Mouse (Mus musculus): Measurements from ENCODE around the gene Inca1. TPM values are rescaled to one million over a fixed set of nuclear protein-coding genes. Genes with fewer than 3 reads are reported as not detected.
A peak's percentile ranks its signal among the peaks of the same experiment; 100 is the strongest.

The Inca1 gene
- polyA plus RNA-seq, 1 experiment from 2014 or later = 1.1 TPM

GRCm38 (mm10) chr11:70652884-70653344 lies 47.0 kb downstream of the Inca1 start:
- no peak for TF ChIP-seq CTCF (IDR thresholded peaks at IDR 0.05; ENCODE audit: low read depth)
- Histone ChIP-seq H3K4me2 (peak overlapping the region; percentile 97), H3K27me3 (ENCODE audit: insufficient read depth, low read length) (no peaks in the 10 kb centered on the region), H3K4me3 (ENCODE audit: low read depth, low read length) (peak overlapping the region; percentile 100), H3K9ac (peak overlapping the region; percentile 97), H3K27ac (ENCODE audit: low read depth) (peak overlapping the region; percentile 99), H3K36me3 (ENCODE audit: insufficient read depth) (peaks cover 53% of the 10 kb centered on the region), H3K4me1 (ENCODE audit: insufficient read depth) (peaks cover 22% of the 10 kb centered on the region), H3K9me3 (ENCODE audit: low read depth, low read length) (no peaks in the 10 kb centered on the region)
- 43% methylated on average over 6 of the region's 6 CpGs for WGBS
- DNase-seq (no peak), ATAC-seq (ENCODE audit: insufficient read depth) (no peak)

GRCm38 (mm10) chr11:70652029-70652883 lies 47.7 kb downstream of the Inca1 start:
- no peaks in the 10 kb centered on the region for H3K9me3 ChIP-seq (ENCODE audit: low read depth, low read length)
- peak overlapping the region; percentile 100 for H3K4me3 ChIP-seq (ENCODE audit: low read depth, low read length)
- no peak for TF ChIP-seq CTCF (IDR thresholded peaks at IDR 0.05; ENCODE audit: low read depth)
- ATAC-seq (ENCODE audit: insufficient read depth) = no peak
- H3K4me2 ChIP-seq = peak overlapping the region; percentile 97
- 45% methylated on average over 12 of the region's 12 CpGs for WGBS
- peaks cover 57% of the 10 kb centered on the region for H3K36me3 ChIP-seq (ENCODE audit: insufficient read depth)
- peaks cover 15% of the 10 kb centered on the region for H3K4me1 ChIP-seq (ENCODE audit: insufficient read depth)
- peak overlapping the region; percentile 97 for H3K9ac ChIP-seq
- no peaks in the 10 kb centered on the region for H3K27me3 ChIP-seq (ENCODE audit: insufficient read depth, low read length)
- peak overlapping the region; percentile 99 for H3K27ac ChIP-seq (ENCODE audit: low read depth)
- no peak for DNase-seq

- peak overlapping the region; percentile 8 for H3K4me3 ChIP-seq (ENCODE audit: low read depth, low read length)
- H3K27ac ChIP-seq (ENCODE audit: low read depth) = no peak overlapping the region
- H3K9me3 ChIP-seq (ENCODE audit: low read depth, low read length) = no peaks in the 10 kb centered on the region
- DNase-seq (no peak), ATAC-seq (ENCODE audit: insufficient read depth) (no peak)
- no peaks in the 10 kb centered on the region for H3K27me3 ChIP-seq (ENCODE audit: insufficient read depth, low read length)
- H3K4me2 ChIP-seq = peak overlapping the region; percentile 97
- WGBS = 57% methylated on average over 2 of the region's 2 CpGs
- H3K36me3 ChIP-seq (ENCODE audit: insufficient read depth) = peaks cover 57% of the 10 kb centered on the region
- TF ChIP-seq CTCF (IDR thresholded peaks at IDR 0.05; ENCODE audit: low read depth) = no peak
- peaks cover 7% of the 10 kb centered on the region for H3K4me1 ChIP-seq (ENCODE audit: insufficient read depth)
- H3K9ac ChIP-seq = no peak overlapping the region
Observed at GRCm38 (mm10) chr11:70651391-70651790, 48.6 kb downstream of the Inca1 start.

GRCm38 (mm10) chr11:70650322-70651175 lies 49.4 kb downstream of the Inca1 start:
- no peak for DNase-seq
- Histone ChIP-seq H3K9ac (no peak overlapping the region; the same call in 1 of the 2 replicates), H3K4me1 (ENCODE audit: insufficient read depth) (peaks cover 8% of the 10 kb centered on the region), H3K4me3 (ENCODE audit: low read depth, low read length) (peak overlapping the region; percentile 8), H3K9me3 (ENCODE audit: low read depth, low read length) (no peaks in the 10 kb centered on the region), H3K27me3 (ENCODE audit: insufficient read depth, low read length) (no peaks in the 10 kb centered on the region), H3K36me3 (ENCODE audit: insufficient read depth) (peaks cover 60% of the 10 kb centered on the region), H3K4me2 (peak overlapping the region; percentile 97; the same call in 1 of the 2 replicates), H3K27ac (ENCODE audit: low read depth) (peak overlapping the region; percentile 18; the same call in 1 of the 2 replicates)
- WGBS = 68% methylated on average over 12 of the region's 12 CpGs
- no peak for TF ChIP-seq CTCF (IDR thresholded peaks at IDR 0.05; ENCODE audit: low read depth)
- ATAC-seq (ENCODE audit: insufficient read depth) = no peak

GRCm38 (mm10) chr11:70649185-70649734 lies 50.7 kb downstream of the Inca1 start:
- WGBS = 78% methylated on average over 8 of the region's 8 CpGs
- Histone ChIP-seq H3K27me3 (ENCODE audit: insufficient read depth, low read length) (no peaks in the 10 kb centered on the region), H3K36me3 (ENCODE audit: insufficient read depth) (peaks cover 73% of the 10 kb centered on the region), H3K4me3 (ENCODE audit: low read depth, low read length) (peak overlapping the region; percentile 74), H3K4me1 (ENCODE audit: insufficient read depth) (peaks cover 11% of the 10 kb centered on the region), H3K9me3 (ENCODE audit: low read depth, low read length) (no peaks in the 10 kb centered on the region), H3K27ac (ENCODE audit: low read depth) (no peak overlapping the region), H3K9ac (no peak overlapping the region), H3K4me2 (peak overlapping the region; percentile 98)
- ATAC-seq (ENCODE audit: insufficient read depth) (no peak), DNase-seq (no peak)
- no peak for TF ChIP-seq CTCF (IDR thresholded peaks at IDR 0.05; ENCODE audit: low read depth)

- no peak for TF ChIP-seq CTCF (IDR thresholded peaks at IDR 0.05; ENCODE audit: low read depth)
- Histone ChIP-seq H3K4me2 (peak overlapping the region; percentile 98), H3K4me3 (ENCODE audit: low read depth, low read length) (peak overlapping the region; percentile 74), H3K27ac (ENCODE audit: low read depth) (peak overlapping the region; percentile 95; the same call in 1 of the 2 replicates), H3K36me3 (ENCODE audit: insufficient read depth) (peaks cover 80% of the 10 kb centered on the region), H3K27me3 (ENCODE audit: insufficient read depth, low read length) (no peaks in the 10 kb centered on the region), H3K9me3 (ENCODE audit: low read depth, low read length) (no peaks in the 10 kb centered on the region), H3K4me1 (ENCODE audit: insufficient read depth) (peaks cover 11% of the 10 kb centered on the region), H3K9ac (peak overlapping the region; percentile 84)
- DNase-seq (no peak), ATAC-seq (ENCODE audit: insufficient read depth) (no peak)
- WGBS = 74% methylated on average over 4 of the region's 4 CpGs
Observed at GRCm38 (mm10) chr11:70648512-70648911, 51.4 kb downstream of the Inca1 start.
